Mouse (Mus musculus) kidney, adult 9 months (tissue): ENCODE measurements around the gene Gfra4.
A peak's percentile ranks its signal among the peaks of the same experiment; 100 is the strongest.

Source experiments
- DNase-seq: peaks from one replicate; pipeline ENCODE4 v3.0.0; 2022

The Gfra4 gene

DNA sequence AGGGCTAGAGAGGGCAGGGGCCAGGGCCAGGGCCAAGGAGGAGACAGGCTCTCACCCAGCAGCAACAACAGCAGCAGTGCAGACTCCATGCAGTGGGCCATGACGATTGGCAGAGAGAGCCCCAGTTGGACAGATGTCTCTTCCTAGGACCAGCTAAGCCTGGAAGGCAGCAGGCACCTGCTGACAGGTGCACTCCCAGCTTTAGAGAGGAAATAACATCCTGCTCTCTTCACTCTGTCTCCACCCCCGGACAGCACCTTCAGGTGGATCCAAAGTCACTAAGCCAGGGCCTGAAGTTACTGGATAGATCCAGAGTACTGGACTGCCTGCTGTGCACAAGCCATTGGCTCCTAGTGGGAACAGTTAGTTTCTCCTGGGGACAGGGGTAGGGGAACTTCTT lies at the start of gene Gfra4:
Gene Gfra4 (minus strand): TSS at position 101 of the 400 bp plus-strand sequence.
- DNase-seq = no peak

DNA sequence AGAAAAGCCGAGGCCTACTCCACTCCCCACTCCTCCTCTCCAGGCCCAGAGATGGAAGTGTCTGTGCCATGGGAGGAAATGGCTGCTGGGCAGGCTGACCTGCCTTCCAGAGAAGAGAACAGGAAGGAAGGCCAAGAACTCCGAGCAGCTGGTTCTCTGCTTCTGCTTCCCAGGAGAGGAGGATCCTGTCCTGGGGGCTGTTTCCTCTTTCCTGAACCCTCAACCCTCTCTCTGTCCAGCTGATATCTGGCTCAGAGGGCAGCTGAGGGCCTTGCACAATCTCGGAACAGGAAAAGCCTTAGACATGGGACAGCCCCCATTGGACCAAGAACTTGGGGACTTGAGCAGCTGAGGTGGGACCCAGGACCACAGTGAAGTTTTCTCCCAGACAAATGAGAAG lies 48.0 kb upstream of the Gfra4 start:
- DNase-seq = peak; percentile 24

DNA sequence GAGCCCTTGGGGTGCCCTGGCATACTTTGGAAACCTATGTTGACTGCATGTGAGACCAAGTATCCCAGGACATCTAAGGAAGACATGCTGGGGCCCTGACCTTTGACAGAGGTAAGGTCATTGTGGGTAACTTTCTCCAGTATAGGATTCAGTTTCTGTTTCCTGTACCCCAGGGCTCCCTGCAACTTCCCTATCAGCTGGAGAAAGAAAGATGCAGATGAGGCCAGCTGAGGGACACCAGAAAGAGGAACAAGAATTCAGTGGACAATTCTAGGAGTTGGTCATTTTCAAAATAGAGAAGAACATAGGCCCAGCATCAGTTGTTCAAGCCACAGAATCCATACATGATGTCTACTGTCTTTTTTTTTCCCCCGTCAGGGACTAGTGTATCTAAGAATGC lies 46.7 kb upstream of the Gfra4 start:
- no peak for DNase-seq

DNA sequence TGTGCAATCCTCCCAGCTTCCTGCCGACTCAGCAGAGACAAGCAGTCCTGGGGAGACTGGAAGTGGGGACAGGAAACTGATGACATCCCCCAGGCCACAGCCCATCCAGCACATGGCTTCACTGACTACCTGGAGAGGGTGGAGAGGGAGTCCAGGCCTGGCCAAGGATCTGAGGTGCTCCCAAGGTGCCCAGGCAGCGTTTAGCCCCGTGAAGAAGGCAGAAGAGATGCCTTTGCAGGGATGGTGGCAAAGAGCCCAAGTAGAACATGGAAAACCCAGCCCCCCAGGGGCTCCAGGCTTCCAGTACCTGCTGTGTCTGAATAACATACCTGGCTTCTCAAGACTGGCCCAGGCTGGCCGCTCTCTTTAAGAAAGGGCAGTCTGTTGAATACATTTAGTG lies 45.7 kb upstream of the Gfra4 start:
- no peak for DNase-seq

DNA sequence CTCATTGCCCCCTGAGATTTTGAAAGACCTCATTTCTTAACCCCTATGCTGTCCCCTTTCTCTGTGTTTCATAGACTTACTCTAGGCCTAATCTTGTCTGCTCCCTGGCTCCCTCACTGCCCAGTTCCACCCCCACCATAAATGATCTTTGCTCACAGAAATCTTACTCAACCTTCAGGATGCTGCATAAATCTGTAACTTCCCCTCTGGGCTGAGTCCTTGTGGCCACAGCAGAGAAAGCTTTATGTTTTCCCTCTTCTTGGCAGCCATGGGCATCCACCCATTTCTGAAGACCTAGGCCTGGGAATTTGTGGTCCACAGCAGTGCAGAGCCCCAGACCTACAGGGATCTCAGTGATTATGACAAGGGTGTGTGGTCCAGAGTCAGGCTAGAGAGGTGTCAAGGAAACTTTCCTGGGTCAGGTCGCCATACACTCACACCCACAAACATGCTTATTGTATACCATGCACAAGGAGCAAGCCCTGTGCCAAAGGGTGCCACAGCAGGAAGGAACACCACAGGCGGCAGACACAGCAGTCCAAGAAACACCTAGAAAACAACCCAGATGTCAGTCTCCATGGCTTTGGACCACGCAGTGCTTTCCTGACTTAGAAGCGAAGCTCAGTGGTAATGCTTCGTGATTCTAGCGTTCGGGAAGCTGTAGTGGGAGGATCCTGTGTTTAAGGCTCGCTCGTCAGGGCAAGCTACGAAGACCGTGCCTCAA lies 43.9 kb upstream of the Gfra4 start, which contains the start of gene Siglec1:
Gene Siglec1 (minus strand): TSS at position 99 of the 724 bp plus-strand sequence.
- DNase-seq = no peak

DNA sequence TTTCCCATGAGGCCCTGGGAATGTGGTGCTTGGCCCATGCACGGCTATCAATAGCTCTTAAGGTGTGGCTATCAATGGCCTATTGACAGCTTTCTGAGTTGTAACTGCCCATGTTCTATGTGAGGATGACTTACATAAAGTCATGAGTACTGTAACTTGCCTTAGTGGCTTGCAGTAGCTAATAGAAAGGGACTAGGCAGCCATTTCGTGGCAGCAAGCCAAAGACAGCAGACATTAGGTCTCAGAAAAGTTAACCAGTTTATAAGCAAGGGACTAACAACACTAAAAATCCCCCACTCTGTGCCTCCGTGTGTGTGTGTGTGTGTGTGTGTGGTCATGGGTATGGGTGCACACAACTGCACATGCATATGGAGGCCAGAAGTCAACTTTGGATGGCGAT lies 41.3 kb upstream of the Gfra4 start:
- DNase-seq = no peak

DNA sequence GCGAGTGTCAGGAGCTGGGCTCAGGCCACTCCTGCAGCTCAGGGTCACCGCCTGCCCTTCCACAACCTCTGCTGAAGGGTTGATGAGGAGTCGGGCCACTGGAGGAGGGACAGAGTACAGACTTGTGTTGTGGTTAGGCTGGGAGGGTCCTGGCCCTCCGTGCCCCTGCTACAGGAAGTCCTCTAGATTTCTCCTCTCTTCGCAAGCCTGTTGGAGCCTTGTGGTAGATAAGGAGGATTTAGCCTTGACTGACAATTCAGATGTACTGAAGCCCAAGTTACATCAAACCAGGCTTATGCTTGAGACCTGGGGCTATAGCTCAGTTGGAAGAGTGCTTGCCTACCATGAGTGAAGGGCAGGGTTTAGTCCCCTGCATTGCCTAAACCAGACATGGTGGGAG lies 37.6 kb upstream of the Gfra4 start:
- DNase-seq = no peak

DNA sequence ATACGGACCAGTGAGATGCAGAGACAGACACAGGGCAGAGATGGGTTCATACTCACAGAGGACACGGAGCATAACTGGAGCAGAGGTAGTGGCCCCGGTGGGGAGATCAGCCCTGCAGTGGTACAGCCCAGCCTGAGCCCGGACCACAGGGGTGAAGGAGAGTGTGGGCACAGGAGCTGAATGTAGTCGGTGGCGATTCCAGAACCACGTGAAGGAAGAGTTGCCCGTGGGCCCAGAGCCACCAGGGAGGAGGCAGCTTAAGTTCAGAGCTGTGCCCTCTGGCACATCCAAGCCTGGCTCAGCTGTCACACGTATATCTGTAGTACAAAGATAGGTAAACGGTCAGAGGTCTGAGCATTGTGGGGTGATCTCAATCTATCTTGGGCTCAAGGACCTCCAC lies 29.6 kb upstream of the Gfra4 start:
- DNase-seq = no peak

DNA sequence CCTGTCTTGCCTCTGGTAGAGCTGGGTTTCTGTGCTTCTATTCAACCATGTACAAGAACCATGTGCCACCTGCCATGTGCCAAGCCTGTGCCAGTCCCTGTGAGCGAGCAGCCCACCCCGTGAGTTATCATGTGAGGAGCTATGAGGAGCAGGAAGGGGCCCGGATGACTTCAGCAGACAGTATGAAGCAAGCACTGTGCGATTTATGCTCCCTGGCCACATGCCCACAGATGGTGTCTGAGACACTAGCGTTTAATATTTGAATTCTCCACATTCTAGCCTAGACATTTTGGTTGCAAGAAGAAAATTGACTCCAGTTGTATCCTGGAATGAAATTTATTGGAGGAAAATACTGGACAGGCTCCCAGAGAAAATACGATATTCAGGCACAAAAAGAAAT lies 24.6 kb upstream of the Gfra4 start:
- DNase-seq = no peak

DNA sequence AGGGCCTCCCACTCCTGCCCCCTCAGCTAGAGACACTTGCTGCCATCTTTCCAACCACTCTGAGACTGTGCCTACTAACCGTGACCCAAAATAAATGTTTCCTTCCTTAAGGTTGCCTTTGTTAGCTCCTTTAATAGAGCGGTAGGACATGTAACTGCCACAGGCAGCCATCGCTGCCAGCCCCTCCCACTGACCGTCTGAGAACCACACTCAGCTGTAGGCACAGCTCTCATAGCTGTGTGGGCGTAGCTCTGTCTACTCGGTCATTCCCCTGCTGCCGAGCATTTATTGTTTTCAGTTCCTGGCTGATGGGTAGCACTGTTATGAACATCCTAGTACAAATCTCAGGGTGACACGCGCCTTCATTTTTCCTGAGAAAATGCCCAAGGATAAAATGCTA lies 23.5 kb upstream of the Gfra4 start:
- DNase-seq = no peak

DNA sequence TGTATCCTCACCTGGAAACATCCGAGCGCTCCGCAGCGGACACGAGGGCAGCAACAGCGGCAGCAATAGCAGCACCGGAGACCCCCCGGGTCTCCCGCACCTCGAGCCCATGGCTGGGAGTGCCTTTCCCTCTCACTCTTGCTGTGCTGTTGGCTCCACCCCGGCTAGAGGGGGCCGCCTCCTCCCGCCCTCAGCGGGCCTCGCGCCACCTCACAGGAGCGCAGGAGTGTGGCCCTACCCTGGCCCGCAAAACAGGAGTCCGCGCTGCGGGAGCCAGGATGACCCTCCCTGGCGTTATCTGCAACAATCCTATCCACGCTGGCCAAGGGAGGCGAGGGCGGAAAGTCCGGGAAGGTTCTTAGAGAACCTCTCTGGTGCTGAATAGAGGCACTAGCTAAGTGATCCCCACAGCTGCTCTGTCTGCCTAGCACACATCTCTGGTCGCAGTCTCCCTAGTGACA lies 20.5 kb upstream of the Gfra4 start, which contains the start of gene Adam33:
Gene Adam33 (minus strand): TSS at position 411 of the 461 bp plus-strand sequence.
- no peak for DNase-seq

DNA sequence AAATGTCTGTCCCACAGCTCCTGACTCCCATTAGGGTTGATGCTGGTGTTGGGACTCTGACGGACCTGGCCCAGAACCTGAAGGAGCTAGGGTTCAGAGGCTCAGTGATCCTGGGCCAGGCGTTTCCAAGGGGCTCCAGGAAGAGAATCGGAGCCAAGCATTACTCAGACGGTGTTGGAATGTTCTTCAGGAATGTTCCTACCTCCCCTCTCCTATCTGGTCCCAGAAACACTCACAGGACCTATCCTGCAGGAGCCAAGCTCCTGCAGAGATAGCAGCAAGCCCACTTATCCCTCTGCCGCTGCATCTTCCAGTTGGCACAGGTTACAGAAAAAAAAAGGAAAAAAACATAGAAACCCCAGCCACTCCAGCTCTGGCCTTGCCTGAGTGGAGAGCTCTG lies 18.7 kb upstream of the Gfra4 start:
- no peak for DNase-seq

DNA sequence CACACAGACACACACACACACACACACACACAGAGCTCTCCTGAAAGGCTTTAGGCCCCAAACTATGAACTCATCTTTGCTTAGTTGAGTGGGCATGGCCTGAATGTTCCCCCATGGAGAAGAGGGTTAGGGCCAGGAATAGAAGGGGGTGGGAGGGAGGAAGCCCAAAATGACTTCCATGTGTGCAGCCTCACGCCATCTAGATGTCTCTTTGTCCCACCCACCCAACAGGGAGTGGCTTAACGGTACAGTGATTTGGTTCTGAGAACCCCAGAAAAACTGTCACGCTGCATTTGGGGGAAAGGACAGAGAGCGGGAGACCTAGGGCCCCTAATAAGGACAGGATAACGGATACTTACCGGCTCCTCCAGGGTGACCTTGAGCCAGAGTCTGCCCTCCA lies 17.9 kb upstream of the Gfra4 start:
- DNase-seq = no peak

DNA sequence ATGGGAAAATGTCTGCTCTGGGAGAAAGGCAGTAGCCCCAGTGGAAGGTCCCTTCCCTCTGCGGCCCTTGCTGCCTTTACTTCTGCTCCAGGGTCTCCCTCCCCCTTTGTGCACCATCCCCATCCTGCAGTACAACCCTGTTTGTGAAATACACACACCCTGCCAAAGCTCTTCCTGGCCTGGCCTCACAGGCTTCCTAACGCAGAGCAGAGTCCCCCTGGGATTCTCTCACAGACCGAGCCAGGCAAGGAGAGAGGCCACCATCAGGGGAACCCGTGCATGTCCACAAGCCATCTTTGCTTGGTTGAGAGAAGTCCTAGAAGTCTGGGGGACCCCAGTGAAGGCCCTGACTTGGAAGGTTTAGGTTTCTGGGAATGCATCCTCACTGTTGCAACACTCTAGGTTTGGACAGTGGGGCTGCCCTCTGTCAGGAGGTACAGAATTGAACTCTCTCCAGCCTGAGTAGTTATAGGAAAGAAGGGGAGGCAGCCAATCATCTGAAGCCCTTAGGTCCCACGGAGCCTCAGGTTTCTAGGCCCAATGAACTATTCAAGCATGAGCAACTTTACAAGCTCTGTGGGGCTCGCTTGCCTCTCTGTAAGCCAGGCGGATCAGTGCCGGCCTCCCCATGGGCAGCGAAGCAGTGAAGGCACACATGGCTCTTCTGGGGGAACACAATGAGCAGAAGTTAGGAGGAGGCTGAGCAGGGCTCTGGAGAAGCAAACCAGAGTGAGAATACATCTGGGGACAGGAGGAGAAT lies 17.1 kb upstream of the Gfra4 start:
- DNase-seq = no peak

DNA sequence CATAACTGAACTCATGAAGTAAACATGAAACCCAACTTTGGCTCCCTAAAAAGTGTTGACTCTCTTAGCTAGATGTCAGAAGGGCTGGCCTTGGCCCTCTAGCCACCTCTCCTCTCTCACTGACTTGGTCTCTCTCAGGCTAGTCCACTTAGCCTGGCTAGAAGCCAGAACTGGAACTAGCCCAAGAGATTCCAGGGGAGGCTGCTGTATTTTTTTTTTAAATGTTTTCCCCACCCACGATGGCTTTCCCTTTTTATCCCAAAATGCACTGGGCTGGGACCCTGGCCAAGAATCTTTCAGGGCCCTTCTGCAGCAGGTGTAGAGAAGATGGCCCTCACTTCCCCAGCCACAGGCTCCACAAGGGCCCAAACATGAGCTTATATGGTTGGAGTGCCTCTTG lies 16.5 kb upstream of the Gfra4 start:
- peak; percentile 47 for DNase-seq

DNA sequence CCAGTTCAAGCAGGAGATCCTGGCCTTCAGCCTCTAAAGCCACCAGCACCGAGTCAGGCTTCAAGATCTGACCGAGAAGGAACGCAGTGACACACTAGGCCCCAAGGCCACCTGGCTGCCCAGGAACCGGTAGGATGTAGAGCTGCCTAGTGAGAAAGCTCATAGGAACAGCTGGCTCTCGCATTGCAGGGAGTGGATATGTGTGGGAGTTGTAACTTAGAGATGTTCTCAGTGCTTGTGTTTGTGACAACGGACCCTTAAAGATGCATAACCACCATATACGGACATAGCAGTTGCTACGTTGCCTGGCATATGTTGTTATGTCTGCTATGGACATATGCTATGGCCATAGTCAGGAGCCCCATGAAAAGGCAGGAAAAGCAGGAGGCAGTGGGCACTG lies 15.8 kb upstream of the Gfra4 start:
- DNase-seq = no peak

DNA sequence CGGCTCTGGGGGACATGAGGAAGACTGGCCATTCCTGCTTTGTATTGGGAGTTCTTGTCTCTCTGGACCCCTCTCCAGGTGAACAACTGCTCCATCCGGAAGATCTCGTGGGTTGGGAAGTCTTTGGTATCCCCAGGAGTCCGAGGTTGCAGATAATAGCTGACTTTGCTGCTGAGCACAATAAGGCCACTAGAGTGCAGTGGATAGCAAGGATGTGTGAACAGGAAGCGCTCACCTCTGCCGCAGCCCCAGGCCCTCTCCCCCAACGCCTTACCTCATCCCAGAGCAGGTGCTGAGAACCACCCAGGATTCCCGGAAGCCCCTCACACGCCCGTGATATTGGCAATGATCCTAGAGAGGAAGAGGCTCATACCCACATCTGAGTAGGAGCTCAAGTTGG lies 13.3 kb upstream of the Gfra4 start:
- peak; percentile 17 for DNase-seq

DNA sequence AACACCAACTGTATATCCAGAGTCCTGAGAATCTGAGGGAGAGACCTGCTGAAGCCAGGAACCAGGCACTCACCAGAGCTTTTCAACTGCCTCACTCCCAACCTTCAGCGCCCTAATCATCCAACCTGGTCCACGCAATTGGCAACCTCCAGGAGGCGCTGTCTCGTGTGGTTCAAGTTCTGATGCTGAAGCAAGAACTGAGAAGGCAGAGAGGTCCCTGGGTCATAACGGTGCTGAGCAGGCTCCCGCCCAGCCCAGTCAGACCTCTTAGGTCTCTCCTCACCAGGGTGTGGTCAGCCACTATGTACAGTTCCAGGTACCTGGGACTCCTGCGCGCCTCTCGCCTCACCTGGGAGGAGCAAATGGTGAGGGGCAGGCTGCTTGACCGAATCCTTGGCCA lies 12.7 kb upstream of the Gfra4 start:
- DNase-seq = peak; percentile 53

DNA sequence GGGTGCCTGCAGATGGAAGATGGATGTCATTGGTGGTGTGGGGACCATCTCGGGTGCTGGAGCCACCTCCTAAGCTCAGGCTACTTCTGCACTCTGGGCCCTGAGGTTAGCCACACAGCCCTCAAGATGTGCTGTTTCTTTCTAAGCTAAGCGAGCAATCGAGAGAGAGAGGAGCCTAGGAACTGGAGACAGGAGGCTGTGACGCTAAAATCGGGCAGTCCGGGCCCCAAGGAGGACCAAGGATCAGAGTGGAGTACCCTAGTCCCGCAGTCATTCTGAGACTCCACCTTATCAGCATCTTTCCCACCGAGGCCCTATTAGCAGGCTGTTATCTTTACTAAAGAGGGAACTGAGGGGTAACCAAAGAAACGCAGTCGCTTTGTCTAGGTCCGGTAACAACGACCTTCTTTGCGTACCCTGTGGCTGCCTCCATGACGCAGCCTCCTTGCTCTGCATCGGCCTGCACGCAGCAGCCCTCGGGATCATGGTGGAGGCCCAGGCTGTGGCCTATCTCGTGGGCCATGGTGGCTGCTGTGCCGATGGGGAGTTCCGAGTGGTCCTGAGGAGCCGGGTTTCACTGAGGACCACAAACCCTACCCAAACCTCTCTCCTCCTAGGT lies 11.9 kb upstream of the Gfra4 start:
- no peak for DNase-seq

DNA sequence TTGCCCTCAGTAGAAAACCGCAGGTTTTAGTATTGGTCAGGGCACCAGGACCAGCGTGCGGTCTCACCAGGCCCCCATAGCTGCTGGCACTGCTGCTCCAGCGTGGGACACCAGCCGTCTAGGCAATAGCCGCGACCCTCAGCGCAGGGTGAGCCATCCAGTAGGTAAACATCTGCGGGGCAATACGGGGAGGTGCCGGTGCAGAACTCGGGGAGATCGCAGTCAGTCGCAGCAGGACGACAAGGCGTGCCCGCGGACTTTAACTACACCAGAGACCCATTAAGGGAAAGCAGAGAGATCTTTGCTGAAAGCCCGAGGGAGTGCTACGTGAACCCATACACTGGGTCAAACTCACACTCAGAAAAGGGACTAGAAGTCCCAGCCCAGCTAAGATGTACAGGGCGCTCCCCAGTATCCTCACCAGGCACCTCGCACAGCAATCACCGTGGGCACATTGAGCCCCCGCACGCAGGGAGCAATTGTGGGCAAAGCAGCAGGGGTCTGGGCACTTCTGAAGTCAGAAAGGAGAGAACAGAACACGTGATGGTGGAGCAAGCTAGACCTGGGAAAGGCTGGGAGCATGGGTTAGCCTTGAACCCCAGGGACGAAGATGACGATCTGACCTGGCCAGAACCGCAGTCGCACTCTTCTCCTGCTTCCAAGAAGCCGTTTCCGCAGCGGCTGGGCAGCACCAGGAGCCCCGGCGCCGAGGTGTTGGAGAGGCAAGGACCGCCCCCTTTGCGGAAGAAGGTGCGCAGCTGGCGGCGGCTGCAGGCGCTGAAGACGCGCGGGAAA lies 11.2 kb upstream of the Gfra4 start:
- DNase-seq = no peak

DNA sequence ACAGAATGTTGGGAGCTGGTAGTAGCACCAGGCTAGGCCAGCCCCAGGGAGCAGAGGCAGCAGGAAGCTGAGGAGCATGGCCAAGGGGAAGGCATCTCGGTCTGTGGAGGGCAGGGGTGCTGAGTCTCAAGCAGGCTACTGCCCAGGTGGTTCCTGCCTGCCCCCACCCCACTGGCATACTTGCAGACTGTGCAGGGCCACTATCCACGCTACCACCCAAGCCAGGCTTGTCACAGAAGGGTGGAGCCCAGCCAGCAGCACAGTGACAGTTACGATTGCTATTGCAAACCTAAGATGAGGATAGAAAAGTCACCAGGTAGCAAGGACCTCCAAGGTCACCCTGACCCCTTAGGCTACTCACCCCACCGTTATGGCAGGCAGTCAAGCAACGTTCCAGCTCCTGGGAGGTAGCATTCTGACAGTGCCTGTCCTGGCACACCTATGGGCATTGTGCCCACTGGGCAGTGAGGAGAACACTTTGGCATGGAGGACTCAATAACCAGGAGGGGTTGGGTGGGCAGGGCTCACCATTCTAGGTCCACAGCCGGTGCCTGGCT lies 10.1 kb upstream of the Gfra4 start:
- DNase-seq = no peak

DNA sequence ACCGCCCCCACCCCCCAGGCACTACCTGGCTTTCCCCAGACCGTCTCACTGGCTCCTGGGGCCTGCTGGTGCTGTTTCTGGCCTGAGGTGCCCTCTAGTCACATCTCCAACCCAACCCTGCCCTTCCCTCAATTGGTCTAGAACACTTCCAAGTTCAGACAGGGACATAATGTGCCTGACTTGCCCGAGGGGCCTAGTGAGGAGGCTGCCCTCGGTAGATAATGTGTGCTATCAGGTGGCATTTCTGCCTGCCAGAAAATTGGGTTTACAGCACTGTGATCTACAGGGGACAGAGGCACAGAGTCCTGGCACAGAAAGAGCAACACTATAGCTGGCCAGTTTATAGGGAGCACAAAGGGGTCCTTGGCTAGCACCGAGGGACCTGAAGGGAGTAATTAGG lies 9.2 kb upstream of the Gfra4 start:
- no peak for DNase-seq

DNA sequence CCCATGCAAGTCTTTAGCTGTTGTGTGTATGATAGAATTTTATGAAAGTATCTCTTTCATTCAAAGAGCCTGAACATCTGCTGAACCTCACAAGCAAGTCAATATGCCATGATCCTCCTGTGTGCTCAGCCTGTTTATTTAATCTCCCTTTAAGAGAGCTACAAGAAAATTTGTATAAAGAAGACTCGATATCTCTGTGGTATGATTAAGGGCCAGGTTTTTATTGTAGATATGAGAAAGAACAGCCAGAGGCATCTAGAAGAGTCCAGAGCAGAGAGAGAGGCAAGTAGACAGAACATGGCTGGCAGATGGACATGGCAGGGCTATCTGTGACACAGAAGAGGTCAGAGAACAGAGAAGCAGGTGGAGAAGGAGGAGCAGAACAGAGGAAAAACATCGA lies 3.1 kb upstream of the Gfra4 start:
- no peak for DNase-seq
